Mouse (Mus musculus) ES-E14 (cell line): ENCODE measurements around the gene Msgn1. TPM values are rescaled to one million over a fixed set of nuclear protein-coding genes. Genes with fewer than 3 reads are reported as not detected.

ENCODE experiments used
- DNase-seq: peaks from one replicate; pipeline ENCODE4 v3.0.0-alpha.2; 2013; ENCODE audit warnings: low read depth, low spot score
- H3K27ac ChIP-seq: 2 replicates; pipeline ENCODE4 v1.5.1; 2012; ENCODE audit warnings: low read depth, mild to moderate bottlenecking, low read length, moderate library complexity, mixed read lengths; ENCODE audit not compliant: poor library complexity, insufficient read depth, severe bottlenecking
- H3K36me3 ChIP-seq: 2 replicates; pipeline ENCODE4 v1.6.1; 2012; ENCODE audit warnings: mild to moderate bottlenecking, low read length, moderate library complexity, mixed read lengths; ENCODE audit not compliant: control insufficient read depth, poor library complexity, insufficient read depth, severe bottlenecking
- H3K4me1 ChIP-seq, 2 experiments: fragments of 150-350 bp in 1 of 2; sonication (generic) in 1 of 2; 2 replicates each; pipeline ENCODE4 v1.6.1; 2012; ENCODE audit warnings: low read length in 2 of 2, mild to moderate bottlenecking in 1 of 2, mixed read lengths in 1 of 2; ENCODE audit not compliant: control insufficient read depth in 2 of 2, insufficient read depth in 2 of 2, poor library complexity in 1 of 2
- H3K4me3 ChIP-seq, 2 experiments: fragments of 150-350 bp in 1 of 2; sonication (generic) in 1 of 2; 2 replicates each; pipeline ENCODE4 v1.5.1; 2012; ENCODE audit warnings: low read length in 2 of 2, low read depth in 1 of 2, mild to moderate bottlenecking in 1 of 2, mixed read lengths in 1 of 2; ENCODE audit not compliant: insufficient read depth in 1 of 2, poor library complexity in 1 of 2, severe bottlenecking in 1 of 2
- H3K9ac ChIP-seq: 2 replicates; pipeline ENCODE4 v1.6.1; 2012; ENCODE audit warnings: low read depth, mild to moderate bottlenecking, low read length, mixed read lengths; ENCODE audit not compliant: poor library complexity, insufficient read depth, severe bottlenecking
- H3K9me3 ChIP-seq: fragments of 150-350 bp; sonication (generic); 2 replicates; pipeline ENCODE4 v1.6.1; 2012; ENCODE audit warnings: low read depth, mild to moderate bottlenecking, low read length; ENCODE audit not compliant: control insufficient read depth, insufficient read depth
- CHD2 ChIP-seq: IDR thresholded peaks from 2 replicates; pipeline ENCODE4 v1.6.1; 2014; ENCODE audit warnings: mild to moderate bottlenecking, low read depth, low read length, inconsistent platforms
- HCFC1 ChIP-seq: IDR thresholded peaks from 2 replicates; pipeline ENCODE4 v1.6.1; 2012; ENCODE audit warnings: low read length, inconsistent platforms, borderline replicate concordance; ENCODE audit not compliant: insufficient read depth
- MAFK ChIP-seq: IDR thresholded peaks from 2 replicates; pipeline ENCODE4 v1.6.1; 2014; ENCODE audit warnings: mild to moderate bottlenecking, low read depth, low read length, inconsistent platforms; ENCODE audit not compliant: insufficient read depth
- ZC3H11A ChIP-seq: IDR thresholded peaks from 2 replicates; pipeline ENCODE4 v1.6.1; 2012; ENCODE audit warnings: low read depth, mild to moderate bottlenecking, inconsistent platforms, low read length, borderline replicate concordance
- ZNF384 ChIP-seq: IDR thresholded peaks from 2 replicates; pipeline ENCODE4 v1.6.1; 2012; ENCODE audit warnings: low read depth, low read length, inconsistent platforms
- in situ Hi-C, 2 experiments: fragments of 600-800 bp; cut with MboI; formaldehyde crosslinking; loops; one replicate each; pipeline ENCODE4 v1.15.1; 2025; ENCODE audit warnings: low sequenced_read_pairs in 2 of 2, inconsistent platforms in 1 of 2; ENCODE audit not compliant: unreplicated experiment in 2 of 2
- total RNA-seq: library from RNA; depleted of rRNA; stranded (reverse); fragments of 300-350 nt; gene quantifications from 2 replicates; pipeline ENCODE4 v1.2.3, GENCODE M21; 2012; rRNA removed

Msgn1 gene
- total RNA-seq = not detected in 2 replicates

DNA sequence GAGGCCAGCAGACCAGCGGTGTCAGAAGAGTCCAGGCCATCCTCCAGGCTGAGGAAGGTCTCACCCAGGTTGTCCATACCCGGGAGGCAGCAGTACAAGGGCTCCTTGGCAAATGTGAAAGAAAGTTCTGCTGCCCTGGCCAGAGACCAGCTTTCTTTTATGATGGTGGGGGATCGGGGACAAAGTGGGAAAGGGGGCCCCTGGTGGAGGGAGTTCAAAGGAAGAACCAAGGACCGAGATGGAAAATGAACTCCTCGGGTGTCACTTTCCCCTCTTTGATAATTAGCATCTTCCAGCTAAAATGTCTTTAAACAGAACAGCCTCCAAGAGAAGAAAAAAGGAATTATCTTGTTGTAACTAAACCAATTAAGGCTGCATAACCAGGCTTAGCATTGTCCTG, at the start of gene Msgn1:
TSS of gene Msgn1 (minus strand) at position 101 of the 400 bp plus-strand sequence.
- in situ Hi-C loops = no loop called here
- no peaks in the 10 kb centered on the region for H3K9me3 ChIP-seq
- no peak within 1 kb of the TSS for H3K9ac ChIP-seq
- no peak for TF ChIP-seq MAFK
- TF ChIP-seq CHD2 = no peak
- no peak for TF ChIP-seq ZC3H11A
- no peak for TF ChIP-seq HCFC1
- TF ChIP-seq ZNF384 = no peak
- H3K36me3 ChIP-seq = no peaks in the 10 kb centered on the region
- H3K4me3 ChIP-seq = peak within 1 kb of the TSS; percentile 1 to 43; a peak in 2 of 4 replicates
- H3K4me1 ChIP-seq = peaks cover 0 to 3% of the 10 kb centered on the region in 2 experiments; a peak in 1 of 4 replicates
- no peak within 1 kb of the TSS for H3K27ac ChIP-seq
- DNase-seq = no peak

DNA sequence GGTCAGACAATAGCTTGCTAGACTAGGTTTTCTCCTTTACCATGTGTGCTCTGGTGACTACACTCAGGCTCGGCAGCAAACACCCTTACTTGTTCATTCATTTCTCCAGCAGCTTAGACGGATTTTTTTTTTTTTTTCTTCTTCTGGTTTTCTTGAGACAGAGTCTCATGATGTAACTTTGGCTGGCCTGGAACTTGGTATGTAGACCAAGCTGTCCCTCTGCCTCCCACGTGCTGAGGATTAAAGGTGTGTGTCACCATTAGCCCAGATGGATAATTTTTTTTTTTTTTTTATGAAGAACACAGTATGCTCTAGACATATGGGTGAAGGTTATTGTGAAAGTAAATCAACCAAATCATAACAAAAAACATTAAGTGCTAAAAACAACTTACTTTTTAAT, 41.5 kb upstream of the Msgn1 start:
- in situ Hi-C loops = no loop called here
- Histone ChIP-seq H3K4me3 (no peak overlapping the region), H3K9me3 (no peaks in the 10 kb centered on the region), H3K36me3 (peaks cover 10% of the 10 kb centered on the region), H3K27ac (no peak overlapping the region), H3K9ac (no peak overlapping the region), H3K4me1 (no peaks in the 10 kb centered on the region)
- no peak for DNase-seq
- TF ChIP-seq ZNF384 (no peak), CHD2 (no peak), HCFC1 (no peak), ZC3H11A (no peak), MAFK (no peak)

DNA sequence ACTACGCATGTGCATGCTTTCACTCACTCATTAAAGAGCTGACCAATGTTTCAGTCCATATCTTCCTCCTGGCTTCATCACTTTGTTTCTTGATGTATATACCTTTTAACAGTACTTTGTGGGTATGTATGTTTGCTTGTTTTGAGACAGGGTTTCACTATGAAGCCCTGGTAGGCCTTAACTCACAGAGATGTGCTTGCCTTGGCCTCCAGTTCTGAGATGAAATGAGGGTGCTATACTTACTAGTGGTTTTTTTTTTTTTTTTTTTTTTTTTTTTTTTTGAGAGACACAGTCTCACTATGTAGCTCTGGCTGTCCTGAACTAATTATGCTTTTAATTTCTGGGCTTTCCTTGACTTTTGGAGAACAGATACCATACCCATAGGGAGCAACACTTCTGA, 38.7 kb upstream of the Msgn1 start:
- no peak for DNase-seq
- TF ChIP-seq ZC3H11A (no peak), CHD2 (no peak), MAFK (no peak), HCFC1 (no peak), ZNF384 (no peak)
- Histone ChIP-seq H3K4me3 (no peak overlapping the region), H3K4me1 (no peaks in the 10 kb centered on the region), H3K27ac (no peak overlapping the region), H3K9ac (no peak overlapping the region), H3K9me3 (no peaks in the 10 kb centered on the region), H3K36me3 (peaks cover 13% of the 10 kb centered on the region)
- in situ Hi-C loops = no loop called here

DNA sequence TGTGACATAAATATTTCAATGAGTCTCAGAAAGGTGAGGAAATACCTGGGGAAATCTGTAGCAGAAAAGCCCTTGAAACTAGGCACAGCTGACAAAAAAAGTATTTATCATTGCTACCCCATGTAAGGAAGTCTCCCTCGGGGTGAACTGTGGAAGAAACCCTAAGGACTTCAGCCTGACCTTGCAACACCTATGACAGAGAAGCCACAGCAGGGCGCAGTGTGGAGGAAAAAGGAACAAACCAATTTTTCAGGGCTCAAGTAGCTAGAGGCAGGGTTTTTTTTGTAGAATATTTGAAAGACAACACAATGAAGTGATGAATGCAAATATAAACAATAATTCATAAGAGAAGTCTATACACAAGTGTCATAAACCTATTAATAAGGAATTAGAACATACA, 27.2 kb upstream of the Msgn1 start:
- Histone ChIP-seq H3K36me3 (no peaks in the 10 kb centered on the region; the same call in 1 of the 2 replicates), H3K9me3 (no peaks in the 10 kb centered on the region), H3K4me3 (no peak overlapping the region), H3K4me1 (no peaks in the 10 kb centered on the region), H3K27ac (no peak overlapping the region), H3K9ac (no peak overlapping the region)
- DNase-seq = no peak
- TF ChIP-seq ZNF384 (no peak), CHD2 (no peak), MAFK (no peak), HCFC1 (no peak), ZC3H11A (no peak)
- in situ Hi-C loops = no loop called here

DNA sequence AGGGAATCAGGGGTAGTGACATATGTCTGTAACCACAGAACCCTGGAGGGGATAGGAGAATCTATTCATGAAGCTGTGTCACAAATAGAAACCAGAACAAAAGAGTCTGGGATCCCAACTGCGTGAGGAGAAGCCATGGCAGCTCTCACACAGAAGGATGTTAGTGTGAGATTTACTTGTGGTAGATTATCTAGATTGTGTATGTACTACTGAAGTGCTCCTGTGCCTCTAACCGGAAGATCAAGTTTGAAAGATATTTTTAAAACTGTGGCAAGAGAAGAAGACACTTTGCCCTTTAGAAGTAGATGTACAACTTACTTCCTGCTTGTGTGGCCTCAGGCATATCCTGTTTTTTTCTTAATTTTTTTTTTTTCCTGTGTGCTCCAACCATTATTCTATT, 21.5 kb upstream of the Msgn1 start:
- Histone ChIP-seq H3K9ac (no peak overlapping the region), H3K4me1 (peaks cover 0 to 3% of the 10 kb centered on the region in 2 experiments; a peak in 1 of 4 replicates), H3K27ac (no peak overlapping the region), H3K9me3 (no peaks in the 10 kb centered on the region), H3K4me3 (no peak overlapping the region), H3K36me3 (no peaks in the 10 kb centered on the region)
- TF ChIP-seq ZNF384 = no peak
- TF ChIP-seq HCFC1 = no peak
- TF ChIP-seq CHD2 = no peak
- TF ChIP-seq MAFK = no peak
- no peak for TF ChIP-seq ZC3H11A
- no peak for DNase-seq
- in situ Hi-C loops = no loop called here
